Mouse (Mus musculus) heart, embryonic 12.5 days (tissue): Measurements from ENCODE around the gene Tmem116. TPM values are rescaled to one million over a fixed set of nuclear protein-coding genes. Genes with fewer than 3 reads are reported as not detected.
A peak's percentile ranks its signal among the peaks of the same experiment; 100 is the strongest.

Experiments used
- ATAC-seq: fragments of 200-750 bp; cut with Nextera tagmentation; 2 replicates; pipeline ENCODE4 v1.8.0; 2017; ENCODE audit warnings: moderate TSS enrichment, moderate library complexity; ENCODE audit not compliant: insufficient number of reproducible peaks, low FRiP score
- H3K27ac ChIP-seq: fragments of 300-500 bp; sonication (generic); 2 replicates; pipeline ENCODE4 v1.5.1; 2016; ENCODE audit warnings: mild to moderate bottlenecking, moderate library complexity; ENCODE audit not compliant: poor library complexity, severe bottlenecking
- H3K27me3 ChIP-seq: fragments of 300-500 bp; sonication (generic); replicated peaks from 2 replicates; pipeline ENCODE4 v1.6.1; 2016; ENCODE audit warnings: mild to moderate bottlenecking, moderate library complexity
- H3K36me3 ChIP-seq: fragments of 300-500 bp; sonication (generic); 2 replicates; pipeline ENCODE4 v1.6.1; 2016; ENCODE audit warnings: mild to moderate bottlenecking, moderate library complexity
- H3K4me1 ChIP-seq: fragments of 300-500 bp; sonication (generic); replicated peaks from 2 replicates; pipeline ENCODE4 v1.6.1; 2016; ENCODE audit warnings: mild to moderate bottlenecking
- H3K4me2 ChIP-seq: fragments of 300-500 bp; sonication (generic); 2 replicates; pipeline ENCODE4 v1.6.1; 2016; ENCODE audit warnings: mild to moderate bottlenecking, moderate library complexity
- H3K4me3 ChIP-seq: fragments of 300-500 bp; sonication (generic); 2 replicates; pipeline ENCODE4 v1.5.1; 2016; ENCODE audit warnings: mild to moderate bottlenecking
- H3K9ac ChIP-seq: fragments of 300-500 bp; sonication (generic); 2 replicates; pipeline ENCODE4 v1.6.1; 2016; ENCODE audit warnings: mild to moderate bottlenecking, moderate library complexity
- H3K9me3 ChIP-seq: fragments of 300-500 bp; sonication (generic); replicated peaks from 2 replicates; pipeline ENCODE4 v1.6.1; 2016; ENCODE audit warnings: mild to moderate bottlenecking, moderate library complexity
- WGBS: fragments of 180-500 bp; shearing (Covaris S2); methylation state at CpG from one replicate; pipeline ENCODE4 v1.1.7; 2016; 5-methylcytosine and 5-hydroxymethylcytosine counted together
- polyA plus RNA-seq: library from polyadenylated mRNA; unstranded; fragments of >200 nt; fragmentation: Nextera tagmentation; extraction: Ambion mirVana; gene quantifications from 2 replicates; pipeline ENCODE4 v1.2.1, GENCODE M21; 2016

Tmem116 gene
- polyA plus RNA-seq, 1 experiment from 2014 or later, result 4.7 TPM

GRCm38 (mm10) chr5:121537588-121537987, 85.9 kb downstream of the Tmem116 start:
- Histone ChIP-seq H3K9ac (no peak overlapping the region), H3K4me1 (peaks cover 5% of the 10 kb centered on the region), H3K27ac (peak overlapping the region; percentile 53), H3K9me3 (no peaks in the 10 kb centered on the region), H3K36me3 (peaks cover 53% of the 10 kb centered on the region), H3K4me3 (no peak overlapping the region), H3K27me3 (no peaks in the 10 kb centered on the region), H3K4me2 (no peak overlapping the region)
- WGBS, result 74% methylated on average over 2 of the region's 2 CpGs
- no peak for ATAC-seq

GRCm38 (mm10) chr5:121540066-121540465, 88.4 kb downstream of the Tmem116 start:
- no peaks in the 10 kb centered on the region for H3K9me3 ChIP-seq
- WGBS, result 91% methylated on average over 5 of the region's 5 CpGs
- H3K9ac ChIP-seq, result no peak overlapping the region
- no peaks in the 10 kb centered on the region for H3K27me3 ChIP-seq
- H3K4me1 ChIP-seq, result peaks cover 20% of the 10 kb centered on the region
- no peak overlapping the region for H3K4me3 ChIP-seq
- H3K4me2 ChIP-seq, result no peak overlapping the region
- ATAC-seq, result no peak
- H3K27ac ChIP-seq, result no peak overlapping the region
- H3K36me3 ChIP-seq, result peaks cover 30% of the 10 kb centered on the region

GRCm38 (mm10) chr5:121541235-121541634, 89.5 kb downstream of the Tmem116 start:
- no peak overlapping the region for H3K9ac ChIP-seq
- no peak overlapping the region for H3K4me2 ChIP-seq
- no peak overlapping the region for H3K27ac ChIP-seq
- H3K4me1 ChIP-seq, result peaks cover 20% of the 10 kb centered on the region
- no peaks in the 10 kb centered on the region for H3K27me3 ChIP-seq
- H3K4me3 ChIP-seq, result no peak overlapping the region
- no peak for ATAC-seq
- peaks cover 19% of the 10 kb centered on the region for H3K36me3 ChIP-seq
- WGBS, result 90% methylated on average over 7 of the region's 7 CpGs
- no peaks in the 10 kb centered on the region for H3K9me3 ChIP-seq

GRCm38 (mm10) chr5:121543370-121543769, 91.7 kb downstream of the Tmem116 start:
- Histone ChIP-seq H3K9ac (no peak overlapping the region), H3K27ac (no peak overlapping the region), H3K4me2 (no peak overlapping the region), H3K9me3 (no peaks in the 10 kb centered on the region), H3K27me3 (no peaks in the 10 kb centered on the region), H3K36me3 (peaks cover 6% of the 10 kb centered on the region), H3K4me3 (no peak overlapping the region), H3K4me1 (peaks cover 19% of the 10 kb centered on the region)
- no peak for ATAC-seq
- 84% methylated on average over 3 of the region's 3 CpGs for WGBS

- Histone ChIP-seq H3K9me3 (no peaks in the 10 kb centered on the region), H3K4me2 (peak within 1 kb of the TSS; percentile 95), H3K4me1 (peaks cover 19% of the 10 kb centered on the region), H3K36me3 (no peaks in the 10 kb centered on the region), H3K9ac (peak within 1 kb of the TSS; percentile 99), H3K27ac (peak within 1 kb of the TSS; percentile 91), H3K27me3 (no peaks in the 10 kb centered on the region), H3K4me3 (peak within 1 kb of the TSS; percentile 100)
- peak; percentile 73 for ATAC-seq
- 5% methylated on average over 85 of the region's 97 CpGs for WGBS
Measured at GRCm38 (mm10) chr5:121544910-121545792, 93.5 kb downstream of the Tmem116 start, which contains the start of the genes Adam1a and Gm42878. TSS of gene Adam1a (minus strand) at chr5:121545482. TSS of gene Gm42878 (minus strand) at chr5:121545482.

- H3K9ac ChIP-seq, result peak within 1 kb of the TSS; percentile 99
- 2% methylated on average over 55 of the region's 55 CpGs for WGBS
- H3K27ac ChIP-seq, result peak within 1 kb of the TSS; percentile 91
- no peaks in the 10 kb centered on the region for H3K27me3 ChIP-seq
- peak within 1 kb of the TSS; percentile 100 for H3K4me3 ChIP-seq
- H3K4me2 ChIP-seq, result peak within 1 kb of the TSS; percentile 95
- peak; percentile 95 for ATAC-seq
- no peaks in the 10 kb centered on the region for H3K36me3 ChIP-seq
- peaks cover 4% of the 10 kb centered on the region for H3K9me3 ChIP-seq
- H3K4me1 ChIP-seq, result peaks cover 19% of the 10 kb centered on the region
Measured at GRCm38 (mm10) chr5:121545793-121546529, 94.3 kb downstream of the Tmem116 start, which contains the start of gene Mapkapk5. TSS of gene Mapkapk5 (minus strand) at chr5:121545905.

- Histone ChIP-seq H3K9ac (peak overlapping the region; percentile 99), H3K27ac (peak overlapping the region; percentile 91), H3K27me3 (no peaks in the 10 kb centered on the region), H3K36me3 (no peaks in the 10 kb centered on the region), H3K4me3 (peak overlapping the region; percentile 100), H3K9me3 (peaks cover 4% of the 10 kb centered on the region), H3K4me2 (peak overlapping the region; percentile 95), H3K4me1 (peaks cover 19% of the 10 kb centered on the region)
- 0 out of 2 replicates have a peak, but pooled peaks have one; percentile 37 for ATAC-seq
- 34% methylated on average over 6 of the region's 6 CpGs for WGBS
Measured at GRCm38 (mm10) chr5:121546530-121546895, 94.8 kb downstream of the Tmem116 start.

- Histone ChIP-seq H3K27me3 (no peaks in the 10 kb centered on the region), H3K4me3 (no peak overlapping the region), H3K36me3 (no peaks in the 10 kb centered on the region), H3K9me3 (peaks cover 4% of the 10 kb centered on the region), H3K9ac (no peak overlapping the region), H3K4me2 (no peak overlapping the region), H3K4me1 (peaks cover 19% of the 10 kb centered on the region), H3K27ac (no peak overlapping the region)
- ATAC-seq, result 0 out of 2 replicates have a peak, but pooled peaks have one; percentile 22
- WGBS, result 82% methylated on average over 3 of the region's 3 CpGs
Measured at GRCm38 (mm10) chr5:121547084-121547483, 95.4 kb downstream of the Tmem116 start.

- Histone ChIP-seq H3K4me1 (peaks cover 11% of the 10 kb centered on the region), H3K9ac (no peak overlapping the region), H3K4me3 (no peak overlapping the region), H3K27ac (no peak overlapping the region), H3K4me2 (no peak overlapping the region), H3K27me3 (no peaks in the 10 kb centered on the region), H3K9me3 (peaks cover 4% of the 10 kb centered on the region), H3K36me3 (no peaks in the 10 kb centered on the region)
- 74% methylated on average over 7 of the region's 7 CpGs for WGBS
- no peak for ATAC-seq
Measured at GRCm38 (mm10) chr5:121549196-121549595, 97.5 kb downstream of the Tmem116 start.

GRCm38 (mm10) chr5:121562436-121562835, 110.7 kb downstream of the Tmem116 start:
- ATAC-seq, result no peak
- H3K4me1 ChIP-seq, result peaks cover 12% of the 10 kb centered on the region
- H3K9me3 ChIP-seq, result no peaks in the 10 kb centered on the region
- H3K9ac ChIP-seq, result no peak overlapping the region
- no peaks in the 10 kb centered on the region for H3K36me3 ChIP-seq
- H3K27me3 ChIP-seq, result no peaks in the 10 kb centered on the region
- H3K27ac ChIP-seq, result no peak overlapping the region
- H3K4me3 ChIP-seq, result no peak overlapping the region
- WGBS, result 79% methylated on average over 3 of the region's 3 CpGs
- no peak overlapping the region for H3K4me2 ChIP-seq

- Histone ChIP-seq H3K9me3 (no peaks in the 10 kb centered on the region), H3K4me1 (peaks cover 13% of the 10 kb centered on the region), H3K9ac (peak overlapping the region; percentile 39; the same call in 1 of the 2 replicates), H3K36me3 (no peaks in the 10 kb centered on the region), H3K27ac (no peak overlapping the region), H3K4me2 (peak overlapping the region; percentile 58), H3K27me3 (0 out of 2 replicates have a peak, but pooled peaks cover 3% of the 10 kb centered on the region), H3K4me3 (peak overlapping the region; percentile 26)
- WGBS, result 7% methylated on average over 11 of the region's 11 CpGs
- no peak for ATAC-seq
Measured at GRCm38 (mm10) chr5:121564468-121564895, 112.8 kb downstream of the Tmem116 start.
